Mouse (Mus musculus): ENCODE results near the gene Vmn2r91. TPM values are rescaled to one million over a fixed set of nuclear protein-coding genes. Genes with fewer than 3 reads are reported as not detected.

Vmn2r91 gene
- polyA plus RNA-seq (2012; rRNA removed), result not detected in 2 replicates

GRCm38 (mm10) chr17:18084716-18085115, at the start of gene Vmn2r91:
Vmn2r91 (plus strand) TSS chr17:18085016.

GRCm38 (mm10) chr17:18049124-18049523, 35.7 kb upstream of the Vmn2r91 start, which contains the start of gene Vmn2r124:
Vmn2r124 (plus strand) TSS chr17:18049424.

DNA sequence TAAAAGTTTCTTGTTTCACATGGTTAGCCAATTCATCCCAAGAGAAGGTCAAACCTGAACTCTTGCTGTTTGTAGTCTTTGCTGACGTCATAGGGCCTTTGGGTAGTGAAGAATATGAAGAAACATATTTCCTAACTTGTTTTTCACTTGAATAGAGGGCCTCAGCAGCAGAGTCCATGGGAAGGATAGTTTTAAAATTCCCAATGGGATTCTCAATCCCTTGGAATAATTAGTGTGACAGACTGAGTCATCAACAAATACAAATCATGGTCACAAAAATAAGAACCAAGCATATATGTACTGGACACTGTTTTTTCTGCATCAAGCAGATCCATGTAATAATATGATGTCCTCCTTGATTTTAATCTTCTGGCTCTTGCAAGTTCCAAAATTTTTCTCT, 66.8 kb downstream of the Vmn2r91 start, which contains the start of gene Vmn2r92:
TSS of gene Vmn2r92 (plus strand) at position 301 of the 400 bp plus-strand sequence.

Other genes with a start within 250 kb of the Vmn2r91 start
- 0.08 TPM in 2 replicates for gene Has1, start 229.8 kb upstream of the Vmn2r91 start, polyA plus RNA-seq (2012; rRNA removed)
- 17.5 and 21.4 TPM in 2 replicates for gene Fpr1, start 201.1 kb upstream of the Vmn2r91 start, polyA plus RNA-seq (2012; rRNA removed)
- 19.7 and 24.7 TPM in 2 replicates for gene Fpr2, start 197.2 kb upstream of the Vmn2r91 start, polyA plus RNA-seq (2012; rRNA removed)
- 0.02 TPM in 1 of 2 replicates, not detected in the other for gene Fpr3, start 197.2 kb upstream of the Vmn2r91 start, polyA plus RNA-seq (2012; rRNA removed)
- gene Fpr-rs4, start 63.3 kb upstream of the Vmn2r91 start, polyA plus RNA-seq (2012; rRNA removed), result not detected in 2 replicates
- gene Vmn2r124, start 35.6 kb upstream of the Vmn2r91 start, polyA plus RNA-seq (2012; rRNA removed), result not detected in 2 replicates
- gene Vmn2r92, start 66.9 kb downstream of the Vmn2r91 start, polyA plus RNA-seq (2012; rRNA removed), result not detected in 2 replicates
- gene Vmn2r94, start 192.7 kb downstream of the Vmn2r91 start, polyA plus RNA-seq (2012; rRNA removed), result not detected in 2 replicates
- gene Vmn2r93, start 213.1 kb downstream of the Vmn2r91 start, polyA plus RNA-seq (2012; rRNA removed), result not detected in 2 replicates